Mouse (Mus musculus) forebrain, postnatal 0 days (tissue): ENCODE results near the gene Tssk1. TPM values are rescaled to one million over a fixed set of nuclear protein-coding genes. Genes with fewer than 3 reads are reported as not detected.

Experiments
- ATAC-seq: fragments of 200-750 bp; cut with Nextera tagmentation; 2 replicates; pipeline ENCODE4 v1.8.0; 2017; ENCODE audit warnings: mild to moderate bottlenecking, moderate library complexity
- DNase-seq: peaks from one replicate; pipeline ENCODE4 v3.0.0-alpha.2; 2015
- H3K27ac ChIP-seq: fragments of 300-500 bp; sonication (generic); 2 replicates; pipeline ENCODE4 v1.5.1; 2014; ENCODE audit warnings: low read depth, mild to moderate bottlenecking, antibody characterized with exemption, low read length, moderate library complexity, mixed read lengths
- H3K27me3 ChIP-seq: fragments of 300-500 bp; sonication (generic); 2 replicates; pipeline ENCODE4 v1.6.1; 2014; ENCODE audit warnings: mild to moderate bottlenecking, low read length, mixed read lengths; ENCODE audit not compliant: insufficient read depth
- H3K36me3 ChIP-seq: fragments of 300-500 bp; sonication (generic); 2 replicates; pipeline ENCODE4 v1.6.1; 2014; ENCODE audit warnings: mild to moderate bottlenecking, moderate library complexity; ENCODE audit not compliant: insufficient read depth
- H3K4me1 ChIP-seq: fragments of 300-500 bp; sonication (generic); 2 replicates; pipeline ENCODE4 v1.6.1; 2014; ENCODE audit warnings: antibody characterized with exemption; ENCODE audit not compliant: insufficient read depth
- H3K4me2 ChIP-seq: fragments of 300-500 bp; sonication (generic); 2 replicates; pipeline ENCODE4 v1.6.1; 2014; ENCODE audit warnings: low read depth, mild to moderate bottlenecking, moderate library complexity
- H3K4me3 ChIP-seq: fragments of 300-500 bp; sonication (generic); 2 replicates; pipeline ENCODE4 v1.5.1; 2014; ENCODE audit warnings: low read depth, low read length, mixed read lengths
- H3K9ac ChIP-seq: fragments of 300-500 bp; sonication (generic); 2 replicates; pipeline ENCODE4 v1.6.1; 2014; ENCODE audit warnings: mild to moderate bottlenecking
- H3K9me3 ChIP-seq: fragments of 300-500 bp; sonication (generic); 2 replicates; pipeline ENCODE4 v1.6.1; 2016; ENCODE audit warnings: low read length
- CTCF ChIP-seq: sonication (generic); IDR thresholded peaks from 2 replicates; pipeline ENCODE4 v1.5.1; 2016; ENCODE audit warnings: antibody characterized with exemption, control low read depth, low read depth
- WGBS: fragments of 180-500 bp; shearing (Covaris S2); extraction: QIAGEN DNeasy Blood & Tissue Kit; methylation state at CpG from one replicate; pipeline ENCODE4 v1.1.7; 2014; 5-methylcytosine and 5-hydroxymethylcytosine counted together
- polyA plus RNA-seq: library from polyadenylated mRNA; unstranded; fragments of >200 nt; fragmentation: Nextera tagmentation; extraction: Ambion mirVana; gene quantifications from 2 replicates; pipeline ENCODE4 v1.2.1, GENCODE M21; 2015
- total RNA-seq: library from RNA; depleted of rRNA; stranded (reverse); fragments of >200 nt; gene quantifications from 2 replicates; pipeline ENCODE4 v1.2.3, GENCODE M21; 2014

Tssk1 gene
- total and polyA plus RNA-seq, 2 experiments from 2014 or later: not detected

- ATAC-seq (no peak), DNase-seq (no peak)
- Histone ChIP-seq H3K9ac (no peak overlapping the region), H3K36me3 (no peaks in the 10 kb centered on the region; the same call in 1 of the 2 replicates), H3K27ac (no peak overlapping the region), H3K9me3 (no peaks in the 10 kb centered on the region), H3K4me2 (no peak overlapping the region), H3K4me1 (no peaks in the 10 kb centered on the region), H3K4me3 (no peak overlapping the region), H3K27me3 (no peaks in the 10 kb centered on the region)
- WGBS: 93% methylated on average over 4 of the region's 4 CpGs
- TF ChIP-seq CTCF: no peak
These were observed 14.5 kb upstream of the Tssk1 start for GRCm38 (mm10) chr16:17879571-17879970.

- Histone ChIP-seq H3K36me3 (no peaks in the 10 kb centered on the region; the same call in 1 of the 2 replicates), H3K4me2 (no peak overlapping the region), H3K4me1 (0 out of 2 replicates have a peak, but pooled peaks cover 3% of the 10 kb centered on the region), H3K27me3 (no peaks in the 10 kb centered on the region), H3K9me3 (no peaks in the 10 kb centered on the region), H3K9ac (no peak overlapping the region), H3K4me3 (no peak overlapping the region), H3K27ac (no peak overlapping the region)
- DNase-seq (no peak), ATAC-seq (no peak)
- TF ChIP-seq CTCF: no peak
These were observed 11.8 kb upstream of the Tssk1 start for GRCm38 (mm10) chr16:17882196-17882595.

- no peak for TF ChIP-seq CTCF
- WGBS: 90% methylated on average over 6 of the region's 6 CpGs
- no peak for DNase-seq
These were observed 9.9 kb upstream of the Tssk1 start for GRCm38 (mm10) chr16:17884116-17884515.

GRCm38 (mm10) chr16:17889689-17890341, 4.2 kb upstream of the Tssk1 start:
- no peak for ATAC-seq
- Histone ChIP-seq H3K4me3 (peak overlapping the region; percentile 90), H3K27me3 (no peaks in the 10 kb centered on the region), H3K36me3 (no peaks in the 10 kb centered on the region), H3K27ac (no peak overlapping the region), H3K4me2 (peak overlapping the region; percentile 80), H3K9ac (peak overlapping the region; percentile 99; the same call in 1 of the 2 replicates), H3K4me1 (peaks cover 17% of the 10 kb centered on the region), H3K9me3 (no peaks in the 10 kb centered on the region)
- 82% methylated on average over 6 of the region's 6 CpGs for WGBS
- no peak for TF ChIP-seq CTCF
- DNase-seq: no peak

More at GRCm38 (mm10) chr16:17884116-17884515, 9.9 kb upstream of the Tssk1 start:
- Histone ChIP-seq H3K27me3 (no peaks in the 10 kb centered on the region), H3K4me3 (no peak overlapping the region), H3K9ac (no peak overlapping the region), H3K4me2 (no peak overlapping the region), H3K9me3 (no peaks in the 10 kb centered on the region), H3K36me3 (no peaks in the 10 kb centered on the region; the same call in 1 of the 2 replicates), H3K4me1 (0 out of 2 replicates have a peak, but pooled peaks cover 3% of the 10 kb centered on the region), H3K27ac (no peak overlapping the region)
- ATAC-seq: no peak

GRCm38 (mm10) chr16:17890342-17890727, 3.7 kb upstream of the Tssk1 start:
- DNase-seq (peak; percentile 10), ATAC-seq (no peak)
- no peak for TF ChIP-seq CTCF
- peak overlapping the region; percentile 80 for H3K4me2 ChIP-seq
- no peaks in the 10 kb centered on the region for H3K9me3 ChIP-seq
- H3K9ac ChIP-seq: peak overlapping the region; percentile 99
- peaks cover 14% of the 10 kb centered on the region for H3K4me1 ChIP-seq
- H3K4me3 ChIP-seq: peak overlapping the region; percentile 90
- H3K27ac ChIP-seq: peak overlapping the region; percentile 98; the same call in 1 of the 2 replicates
- H3K27me3 ChIP-seq: no peaks in the 10 kb centered on the region
- H3K36me3 ChIP-seq: no peaks in the 10 kb centered on the region
- WGBS: 31% methylated on average over 2 of the region's 2 CpGs

GRCm38 (mm10) chr16:17890917-17891566, 3.0 kb upstream of the Tssk1 start:
- Histone ChIP-seq H3K36me3 (no peaks in the 10 kb centered on the region), H3K27ac (peak overlapping the region; percentile 98), H3K4me3 (peak overlapping the region; percentile 90), H3K9ac (peak overlapping the region; percentile 99), H3K4me1 (peaks cover 14% of the 10 kb centered on the region), H3K27me3 (no peaks in the 10 kb centered on the region), H3K4me2 (peak overlapping the region; percentile 80), H3K9me3 (no peaks in the 10 kb centered on the region)
- DNase-seq: peak; percentile 71
- TF ChIP-seq CTCF: no peak
- ATAC-seq: peak; percentile 41
- WGBS: 2% methylated on average over 42 of the region's 44 CpGs

GRCm38 (mm10) chr16:17891567-17891959, 2.5 kb upstream of the Tssk1 start, which contains the start of gene Gm20518:
Gene Gm20518, minus strand, starts transcription at chr16:17891671.
- TF ChIP-seq CTCF: peak; percentile 44
- 1% methylated on average over 38 of the region's 38 CpGs for WGBS
- DNase-seq: peak; percentile 99
- ATAC-seq: peak; percentile 98
- peak within 1 kb of the TSS; percentile 90 for H3K4me3 ChIP-seq
- peak within 1 kb of the TSS; percentile 99 for H3K9ac ChIP-seq
- peak within 1 kb of the TSS; percentile 80 for H3K4me2 ChIP-seq
- H3K9me3 ChIP-seq: no peaks in the 10 kb centered on the region
- H3K4me1 ChIP-seq: peaks cover 14% of the 10 kb centered on the region
- peak within 1 kb of the TSS; percentile 98 for H3K27ac ChIP-seq
- H3K27me3 ChIP-seq: no peaks in the 10 kb centered on the region
- H3K36me3 ChIP-seq: no peaks in the 10 kb centered on the region
